Mouse (Mus musculus): ENCODE measurements at regions not wholly inside any gene's neighbourhood (a gene's known extent, or its start where the extent isn't known, plus 50 kb on each side); places are given as distances from the start of the nearest gene placed in this dataset.

GRCm38 (mm10) chr12:92156726-92157125 is 307.8 kb upstream of the Sel1l start:
- TF ChIP-seq CTCF (IDR thresholded peaks at IDR 0.05; ENCODE audit: extremely low read depth, insufficient read length, insufficient replicate concordance, low read depth, low read length): no peak
- no peak for TF ChIP-seq POLR2A (IDR thresholded peaks at IDR 0.05; ENCODE audit: low read depth, low read length)
